ENCODE assay signal across 8 mouse cellular contexts in genomic region chrX:74246693-74247092, GRCm38 (mm10). TPM values are rescaled to one million over a fixed set of nuclear protein-coding genes. Genes with fewer than 3 reads are reported as not detected.
DNase-seq lines count a peak whose midpoint lies in the region; ATAC-seq and TF ChIP-seq lines count a peak whose summit lies in the region.

No protein-coding gene starts in this region.

- H3K27ac ChIP-seq in kidney, embryonic 14.5 days (ENCODE audit: low read depth, low read length): peak overlapping the region; percentile 66
- peak overlapping the region; percentile 96 for H3K27ac ChIP-seq in heart, postnatal 0 days (ENCODE audit: low read depth)
- H3K27ac ChIP-seq in lung, embryonic 14.5 days (ENCODE audit: low read depth): peak overlapping the region; percentile 90
- H3K27ac ChIP-seq in stomach, embryonic 16.5 days (ENCODE audit: low read length): peak overlapping the region; percentile 91

- peak overlapping the region; percentile 60 for H3K4me3 ChIP-seq in kidney, embryonic 14.5 days (ENCODE audit: low read length)
- peak overlapping the region; percentile 57 for H3K4me3 ChIP-seq in heart, postnatal 0 days (ENCODE audit: low read depth, low read length)
- peak overlapping the region; percentile 49 for H3K4me3 ChIP-seq in lung, embryonic 14.5 days (ENCODE audit: low read depth, low read length)
- H3K4me3 ChIP-seq in stomach, embryonic 16.5 days (replicated peaks; ENCODE audit: low read length): peak overlapping the region; percentile 58

- peak; percentile 33 for ATAC-seq in kidney, embryonic 14.5 days (ENCODE audit: low FRiP score, low TSS enrichment)
- peak; percentile 25 for ATAC-seq in heart, postnatal 0 days (ENCODE audit: insufficient read depth, low read depth)
- ATAC-seq in lung, embryonic 14.5 days (ENCODE audit: insufficient read depth): peak; percentile 35
- ATAC-seq in stomach, embryonic 16.5 days (ENCODE audit: insufficient read depth, low FRiP score): peak; percentile 12; the same call in 1 of the 2 replicates

- no peak for DNase-seq in kidney, adult 11 months
- peak; percentile 11 for DNase-seq in T-cell, adult 2 months (ENCODE audit: low spot score)
- peak; percentile 48 for DNase-seq in heart, postnatal 0 days (ENCODE audit: low spot score)
- DNase-seq in lung, embryonic 14.5 days: no peak
- DNase-seq in left cerebral cortex, postnatal 4 days: no peak
- DNase-seq in embryo, embryonic 10.5 days (ENCODE audit: low spot score): no peak

- H3K4me1 ChIP-seq in kidney, embryonic 14.5 days (ENCODE audit: control insufficient read depth, insufficient read depth, low read length): no peaks in the 10 kb centered on the region
- 0 out of 2 replicates have a peak, but pooled peaks cover 7% of the 10 kb centered on the region for H3K4me1 ChIP-seq in heart, postnatal 0 days (ENCODE audit: control insufficient read depth, insufficient read depth)
- no peaks in the 10 kb centered on the region for H3K4me1 ChIP-seq in lung, embryonic 14.5 days (ENCODE audit: insufficient read depth)
- no peaks in the 10 kb centered on the region for H3K4me1 ChIP-seq in stomach, embryonic 16.5 days (ENCODE audit: control insufficient read depth, insufficient read depth, low read length)

- no peaks in the 10 kb centered on the region for H3K27me3 ChIP-seq in kidney, embryonic 14.5 days (ENCODE audit: control insufficient read depth, insufficient read depth, low read length)
- H3K27me3 ChIP-seq in heart, postnatal 0 days (ENCODE audit: control insufficient read depth, insufficient read depth, low read length): no peaks in the 10 kb centered on the region
- H3K27me3 ChIP-seq in lung, embryonic 14.5 days (ENCODE audit: insufficient read depth, low read length): no peaks in the 10 kb centered on the region
- no peaks in the 10 kb centered on the region for H3K27me3 ChIP-seq in stomach, embryonic 16.5 days (ENCODE audit: control insufficient read depth, insufficient read depth, low read length)

- 30% methylated on average over 15 of the region's 15 CpGs for WGBS in kidney, embryonic 14.5 days
- 24% methylated on average over 15 of the region's 15 CpGs for WGBS in heart, postnatal 0 days
- WGBS in lung, embryonic 14.5 days: 16% methylated on average over 14 of the region's 15 CpGs
- WGBS in stomach, embryonic 16.5 days: 20% methylated on average over 15 of the region's 15 CpGs

- no peak for TF ChIP-seq EP300 in heart, postnatal 0 days (IDR thresholded peaks at IDR 0.05; ENCODE audit: low read depth)

- no peaks in the 10 kb centered on the region for H3K9me3 ChIP-seq in kidney, embryonic 14.5 days (ENCODE audit: control insufficient read depth, low read length)
- no peaks in the 10 kb centered on the region for H3K9me3 ChIP-seq in heart, postnatal 0 days (replicated peaks; ENCODE audit: control insufficient read depth, low read length)
- H3K9me3 ChIP-seq in lung, embryonic 14.5 days (ENCODE audit: low read depth, low read length): no peaks in the 10 kb centered on the region
- no peaks in the 10 kb centered on the region for H3K9me3 ChIP-seq in stomach, embryonic 16.5 days (replicated peaks; ENCODE audit: control insufficient read depth, low read length)

- peak overlapping the region; percentile 25; the same call in 1 of the 2 replicates for H3K9ac ChIP-seq in kidney, embryonic 14.5 days (ENCODE audit: low read depth, low read length)
- peak overlapping the region; percentile 54; the same call in 1 of the 2 replicates for H3K9ac ChIP-seq in heart, postnatal 0 days (replicated peaks; ENCODE audit: low read depth, low read length)
- H3K9ac ChIP-seq in lung, embryonic 14.5 days: peak overlapping the region; percentile 40
- H3K9ac ChIP-seq in stomach, embryonic 16.5 days (ENCODE audit: low read length): peak overlapping the region; percentile 73

- intact Hi-C loops in left cerebral cortex, postnatal 4 days (cut with DNase I): loop anchor here (5.0 to 10.0 kb wide), 2 partner anchors 132 to 166 kb away; no protein-coding TSS in a partner anchor

- H3K4me2 ChIP-seq in kidney, embryonic 14.5 days (replicated peaks; ENCODE audit: low read depth, low read length): peak overlapping the region; percentile 37
- peak overlapping the region; percentile 67 for H3K4me2 ChIP-seq in heart, postnatal 0 days (ENCODE audit: low read depth, low read length)
- peak overlapping the region; percentile 68 for H3K4me2 ChIP-seq in lung, embryonic 14.5 days
- H3K4me2 ChIP-seq in stomach, embryonic 16.5 days (ENCODE audit: low read depth, low read length): peak overlapping the region; percentile 45

- TF ChIP-seq CTCF in heart, postnatal 0 days (IDR thresholded peaks at IDR 0.05; ENCODE audit: low read depth): no peak
- TF ChIP-seq CTCF in lung, embryonic 14.5 days (IDR thresholded peaks at IDR 0.05; ENCODE audit: low read depth): no peak

- peaks cover 16% of the 10 kb centered on the region for H3K36me3 ChIP-seq in kidney, embryonic 14.5 days (ENCODE audit: control insufficient read depth, insufficient read depth, low read length)
- peaks cover 13% of the 10 kb centered on the region for H3K36me3 ChIP-seq in heart, postnatal 0 days (replicated peaks; ENCODE audit: control insufficient read depth, insufficient read depth, low read length)
- peaks cover 24% of the 10 kb centered on the region for H3K36me3 ChIP-seq in lung, embryonic 14.5 days (ENCODE audit: insufficient read depth)
- 0 out of 2 replicates have a peak, but pooled peaks cover 5% of the 10 kb centered on the region for H3K36me3 ChIP-seq in stomach, embryonic 16.5 days (ENCODE audit: control insufficient read depth, insufficient read depth, low read length)

RNA-seq across cellular contexts. Expression of gene Flna, which starts 2.9 kb away (rescaled TPM):
- polyA plus RNA-seq in kidney, embryonic 14.5 days (2014; fragmentation: Nextera tagmentation; extraction: Ambion mirVana): 199 and 315 TPM in 2 replicates
- total RNA-seq in heart, postnatal 0 days (2014; rRNA removed; ENCODE audit: low replicate concordance): 374 and 672 TPM in 2 replicates
- polyA plus RNA-seq in heart, postnatal 0 days (2015; fragmentation: Nextera tagmentation; extraction: Ambion mirVana): 58.0 and 67.4 TPM in 2 replicates
- 474 and 504 TPM in 2 replicates for polyA plus RNA-seq in lung, embryonic 14.5 days (2014; fragmentation: Nextera tagmentation; extraction: Ambion mirVana)
- polyA plus RNA-seq in stomach, embryonic 16.5 days (2015; fragmentation: Nextera tagmentation; extraction: Ambion mirVana): 498 and 560 TPM in 2 replicates
- 100 to 1,000 TPM; 434 to 445 TPM for total RNA-seq in left cerebral cortex, postnatal 4 days (2021)

RNA-seq across cellular contexts. Expression of gene Emd, which starts 7.8 kb away (rescaled TPM):
- polyA plus RNA-seq in kidney, embryonic 14.5 days (2014; fragmentation: Nextera tagmentation; extraction: Ambion mirVana): 28.1 and 81.5 TPM in 2 replicates
- 34.4 and 73.4 TPM in 2 replicates for total RNA-seq in heart, postnatal 0 days (2014; rRNA removed; ENCODE audit: low replicate concordance)
- polyA plus RNA-seq in heart, postnatal 0 days (2015; fragmentation: Nextera tagmentation; extraction: Ambion mirVana): 13.1 and 13.2 TPM in 2 replicates
- polyA plus RNA-seq in lung, embryonic 14.5 days (2014; fragmentation: Nextera tagmentation; extraction: Ambion mirVana): 29.1 and 29.3 TPM in 2 replicates
- 22.5 and 26.8 TPM in 2 replicates for polyA plus RNA-seq in stomach, embryonic 16.5 days (2015; fragmentation: Nextera tagmentation; extraction: Ambion mirVana)
- 10 to 100 TPM; 48.2 to 52.3 TPM for total RNA-seq in left cerebral cortex, postnatal 4 days (2021)

RNA-seq across cellular contexts. Expression of gene Rpl10, which starts 23.9 kb away (rescaled TPM):
- 941 and 1,115 TPM in 2 replicates for polyA plus RNA-seq in kidney, embryonic 14.5 days (2014; fragmentation: Nextera tagmentation; extraction: Ambion mirVana)
- total RNA-seq in heart, postnatal 0 days (2014; rRNA removed; ENCODE audit: low replicate concordance): 2,015 and 2,184 TPM in 2 replicates
- polyA plus RNA-seq in heart, postnatal 0 days (2015; fragmentation: Nextera tagmentation; extraction: Ambion mirVana): 410 and 447 TPM in 2 replicates
- 989 and 995 TPM in 2 replicates for polyA plus RNA-seq in lung, embryonic 14.5 days (2014; fragmentation: Nextera tagmentation; extraction: Ambion mirVana)
- polyA plus RNA-seq in stomach, embryonic 16.5 days (2015; fragmentation: Nextera tagmentation; extraction: Ambion mirVana): 666 and 804 TPM in 2 replicates
- total RNA-seq in left cerebral cortex, postnatal 4 days (2021): 100 to 1,000 TPM; 264 to 422 TPM

RNA-seq across cellular contexts. Expression of gene Taz, which starts 35.0 kb away (rescaled TPM):
- polyA plus RNA-seq in kidney, embryonic 14.5 days (2014; fragmentation: Nextera tagmentation; extraction: Ambion mirVana): 58.5 and 64.3 TPM in 2 replicates
- total RNA-seq in heart, postnatal 0 days (2014; rRNA removed; ENCODE audit: low replicate concordance): 69.3 and 71.1 TPM in 2 replicates
- polyA plus RNA-seq in heart, postnatal 0 days (2015; fragmentation: Nextera tagmentation; extraction: Ambion mirVana): 60.9 and 69.7 TPM in 2 replicates
- 54.1 and 54.3 TPM in 2 replicates for polyA plus RNA-seq in lung, embryonic 14.5 days (2014; fragmentation: Nextera tagmentation; extraction: Ambion mirVana)
- polyA plus RNA-seq in stomach, embryonic 16.5 days (2015; fragmentation: Nextera tagmentation; extraction: Ambion mirVana): 79.1 and 81.0 TPM in 2 replicates
- 10 to 100 TPM; 54.8 to 57.4 TPM for total RNA-seq in left cerebral cortex, postnatal 4 days (2021)

RNA-seq across cellular contexts. Expression of gene Dnase1l1, which starts 35.4 kb away (rescaled TPM):
- polyA plus RNA-seq in kidney, embryonic 14.5 days (2014; fragmentation: Nextera tagmentation; extraction: Ambion mirVana): 10.6 and 10.8 TPM in 2 replicates
- total RNA-seq in heart, postnatal 0 days (2014; rRNA removed; ENCODE audit: low replicate concordance): 11.7 and 26.5 TPM in 2 replicates
- 14.5 and 15.8 TPM in 2 replicates for polyA plus RNA-seq in heart, postnatal 0 days (2015; fragmentation: Nextera tagmentation; extraction: Ambion mirVana)
- 10.3 and 11.0 TPM in 2 replicates for polyA plus RNA-seq in lung, embryonic 14.5 days (2014; fragmentation: Nextera tagmentation; extraction: Ambion mirVana)
- 14.8 and 18.7 TPM in 2 replicates for polyA plus RNA-seq in stomach, embryonic 16.5 days (2015; fragmentation: Nextera tagmentation; extraction: Ambion mirVana)
- 1 to 10 TPM; 2.5 to 5.0 TPM for total RNA-seq in left cerebral cortex, postnatal 4 days (2021)

Comparison
In these comparisons a context has a peak if more than half of its experiments do, and no peak if none do; other contexts are left out.
1. DNase-seq: peak in T-cell, adult 2 months (single experiment) and heart, postnatal 0 days (single experiment); none in kidney, adult 11 months (single experiment), lung, embryonic 14.5 days (single experiment), left cerebral cortex, postnatal 4 days (single experiment) and embryo, embryonic 10.5 days (single experiment).
2. Peak in every context shown above with its lines, with median percentiles within 50 percentile points of each other: ATAC-seq, H3K27ac ChIP-seq, H3K4me2 ChIP-seq, H3K4me3 ChIP-seq and H3K9ac ChIP-seq.